Mouse (Mus musculus): ENCODE measurements around the gene Srp9. TPM values are rescaled to one million over a fixed set of nuclear protein-coding genes. Genes with fewer than 3 reads are reported as not detected.

The Srp9 gene
- polyA plus RNA-seq, 1 experiment, result 2.7 TPM

GRCm38 (mm10) chr1:182090298-182090677 lies 34.2 kb upstream of the Srp9 start:
- H3K36me3 ChIP-seq (ENCODE audit: control insufficient read depth), result no peaks in the 10 kb centered on the region
- H3K27me3 ChIP-seq (ENCODE audit: control insufficient read depth), result no peaks in the 10 kb centered on the region
- H3K4me3 ChIP-seq (replicated peaks), result no peak overlapping the region
- no peak for TF ChIP-seq GATA1 (IDR thresholded peaks at IDR 0.05; ENCODE audit: low read length)
- no peak for TF ChIP-seq TAL1 (IDR thresholded peaks at IDR 0.05; ENCODE audit: low read length)
- H3K4me1 ChIP-seq (ENCODE audit: control insufficient read depth), result peaks cover 2% of the 10 kb centered on the region; the same call in 1 of the 2 replicates
- no peaks in the 10 kb centered on the region for H3K9me3 ChIP-seq (ENCODE audit: control insufficient read depth, low read length)

GRCm38 (mm10) chr1:182091261-182091660 lies 33.3 kb upstream of the Srp9 start:
- Histone ChIP-seq H3K27me3 (ENCODE audit: control insufficient read depth) (no peaks in the 10 kb centered on the region), H3K9me3 (ENCODE audit: control insufficient read depth, low read length) (no peaks in the 10 kb centered on the region), H3K36me3 (ENCODE audit: control insufficient read depth) (no peaks in the 10 kb centered on the region), H3K4me3 (replicated peaks) (no peak overlapping the region), H3K4me1 (ENCODE audit: control insufficient read depth) (peaks cover 2% of the 10 kb centered on the region; the same call in 1 of the 2 replicates)
- TF ChIP-seq GATA1 (IDR thresholded peaks at IDR 0.05; ENCODE audit: low read length) (no peak), TAL1 (IDR thresholded peaks at IDR 0.05; ENCODE audit: low read length) (no peak)

GRCm38 (mm10) chr1:182091746-182092412 lies 32.7 kb upstream of the Srp9 start:
- Histone ChIP-seq H3K4me3 (replicated peaks) (no peak overlapping the region), H3K27me3 (ENCODE audit: control insufficient read depth) (no peaks in the 10 kb centered on the region), H3K9me3 (ENCODE audit: control insufficient read depth, low read length) (no peaks in the 10 kb centered on the region), H3K36me3 (ENCODE audit: control insufficient read depth) (no peaks in the 10 kb centered on the region), H3K4me1 (ENCODE audit: control insufficient read depth) (peaks cover 2% of the 10 kb centered on the region; the same call in 1 of the 2 replicates)
- no peak for TF ChIP-seq TAL1 (IDR thresholded peaks at IDR 0.05; ENCODE audit: low read length)
- TF ChIP-seq GATA1 (IDR thresholded peaks at IDR 0.05; ENCODE audit: low read length), result no peak

- H3K4me3 ChIP-seq (replicated peaks), result no peak overlapping the region
- H3K36me3 ChIP-seq (ENCODE audit: control insufficient read depth), result no peaks in the 10 kb centered on the region
- no peaks in the 10 kb centered on the region for H3K9me3 ChIP-seq (ENCODE audit: control insufficient read depth, low read length)
These were observed 32.1 kb upstream of the Srp9 start for GRCm38 (mm10) chr1:182092413-182092800.

GRCm38 (mm10) chr1:182093407-182093806 lies 31.1 kb upstream of the Srp9 start:
- Histone ChIP-seq H3K9me3 (ENCODE audit: control insufficient read depth, low read length) (no peaks in the 10 kb centered on the region), H3K27me3 (ENCODE audit: control insufficient read depth) (no peaks in the 10 kb centered on the region), H3K4me1 (ENCODE audit: control insufficient read depth) (peaks cover 2% of the 10 kb centered on the region; the same call in 1 of the 2 replicates), H3K4me3 (replicated peaks) (no peak overlapping the region), H3K36me3 (ENCODE audit: control insufficient read depth) (no peaks in the 10 kb centered on the region)
- TF ChIP-seq TAL1 (IDR thresholded peaks at IDR 0.05; ENCODE audit: low read length) (no peak), GATA1 (IDR thresholded peaks at IDR 0.05; ENCODE audit: low read length) (no peak)

More at GRCm38 (mm10) chr1:182092413-182092800, 32.1 kb upstream of the Srp9 start:
- H3K27me3 ChIP-seq (ENCODE audit: control insufficient read depth), result no peaks in the 10 kb centered on the region
- H3K4me1 ChIP-seq (ENCODE audit: control insufficient read depth), result peaks cover 2% of the 10 kb centered on the region; the same call in 1 of the 2 replicates
- TF ChIP-seq TAL1 (IDR thresholded peaks at IDR 0.05; ENCODE audit: low read length) (no peak), GATA1 (IDR thresholded peaks at IDR 0.05; ENCODE audit: low read length) (no peak)

- no peaks in the 10 kb centered on the region for H3K27me3 ChIP-seq (ENCODE audit: control insufficient read depth)
- no peaks in the 10 kb centered on the region for H3K9me3 ChIP-seq (ENCODE audit: control insufficient read depth, low read length)
- no peak overlapping the region for H3K4me3 ChIP-seq (replicated peaks)
- H3K36me3 ChIP-seq (ENCODE audit: control insufficient read depth), result no peaks in the 10 kb centered on the region
- TF ChIP-seq TAL1 (IDR thresholded peaks at IDR 0.05; ENCODE audit: low read length) (no peak), GATA1 (IDR thresholded peaks at IDR 0.05; ENCODE audit: low read length) (no peak)
- H3K4me1 ChIP-seq (ENCODE audit: control insufficient read depth), result peaks cover 2% of the 10 kb centered on the region; the same call in 1 of the 2 replicates
These were observed 29.9 kb upstream of the Srp9 start for GRCm38 (mm10) chr1:182094473-182095136.

- TF ChIP-seq GATA1 (IDR thresholded peaks at IDR 0.05; ENCODE audit: low read length) (no peak), TAL1 (IDR thresholded peaks at IDR 0.05; ENCODE audit: low read length) (no peak)
- Histone ChIP-seq H3K9me3 (ENCODE audit: control insufficient read depth, low read length) (no peaks in the 10 kb centered on the region), H3K36me3 (ENCODE audit: control insufficient read depth) (no peaks in the 10 kb centered on the region), H3K4me1 (ENCODE audit: control insufficient read depth) (peaks cover 2% of the 10 kb centered on the region; the same call in 1 of the 2 replicates), H3K4me3 (replicated peaks) (no peak overlapping the region), H3K27me3 (ENCODE audit: control insufficient read depth) (no peaks in the 10 kb centered on the region)
These were observed 29.2 kb upstream of the Srp9 start for GRCm38 (mm10) chr1:182095240-182095741.

GRCm38 (mm10) chr1:182096707-182097106 lies 27.8 kb upstream of the Srp9 start:
- H3K4me3 ChIP-seq (replicated peaks), result no peak overlapping the region
- TF ChIP-seq GATA1 (IDR thresholded peaks at IDR 0.05; ENCODE audit: low read length), result no peak
- no peak for TF ChIP-seq TAL1 (IDR thresholded peaks at IDR 0.05; ENCODE audit: low read length)
- H3K9me3 ChIP-seq (ENCODE audit: control insufficient read depth, low read length), result no peaks in the 10 kb centered on the region
- H3K36me3 ChIP-seq (ENCODE audit: control insufficient read depth), result no peaks in the 10 kb centered on the region
- peaks cover 2% of the 10 kb centered on the region; the same call in 1 of the 2 replicates for H3K4me1 ChIP-seq (ENCODE audit: control insufficient read depth)
- no peaks in the 10 kb centered on the region for H3K27me3 ChIP-seq (ENCODE audit: control insufficient read depth)

GRCm38 (mm10) chr1:182099062-182099461 lies 25.5 kb upstream of the Srp9 start:
- peaks cover 2% of the 10 kb centered on the region; the same call in 1 of the 2 replicates for H3K4me1 ChIP-seq (ENCODE audit: control insufficient read depth)
- H3K36me3 ChIP-seq (ENCODE audit: control insufficient read depth), result no peaks in the 10 kb centered on the region
- H3K4me3 ChIP-seq (replicated peaks), result no peak overlapping the region
- H3K27me3 ChIP-seq (ENCODE audit: control insufficient read depth), result no peaks in the 10 kb centered on the region
- no peaks in the 10 kb centered on the region for H3K9me3 ChIP-seq (ENCODE audit: control insufficient read depth, low read length)
- no peak for TF ChIP-seq GATA1 (IDR thresholded peaks at IDR 0.05; ENCODE audit: low read length)
- no peak for TF ChIP-seq TAL1 (IDR thresholded peaks at IDR 0.05; ENCODE audit: low read length)
